Mouse (Mus musculus) embryonic stem cell, embryonic (primary cell): ENCODE results near the gene Prep.

ENCODE experiments used
- CTCF ChIA-PET, 4 experiments: fragments of 300-600 bp in 2 of 4; fragments of 350-600 bp in 2 of 4; sonication (Branson Sonifier 250); formaldehyde crosslinking; loops; one replicate each; lab custom pipeline; 2022; ENCODE audit warnings: inconsistent platforms in 2 of 4; lab: Charles Lee
- POLR2A ChIA-PET, 4 experiments: fragments of 300-600 bp in 2 of 4; fragments of 350-600 bp in 2 of 4; sonication (Branson Sonifier 250); formaldehyde crosslinking; loops; one replicate each; lab custom pipeline; 2022; ENCODE audit warnings: antibody characterized with exemption in 4 of 4, inconsistent platforms in 1 of 4; lab: Charles Lee

Prep gene

GRCm38 (mm10) chr10:45092080-45093056, 25.4 kb downstream of the Prep start:
- ChIA-PET CTCF (interaction anchor here in 1 of 4 experiments (0.7 to 1.0 kb wide), 2 partner anchors 13 to 39 kb away, joined by 3 read pairs; no protein-coding TSS in a partner anchor), POLR2A (interaction anchor here in 3 of 4 experiments (0.6 to 28.0 kb wide), 13 partner anchors 0 to 184 kb away, joined by 3 to 675 read pairs (median 6); partner anchors contain the start of gene Prep (in 3 of the 3))

GRCm38 (mm10) chr10:45098751-45099150, 31.7 kb downstream of the Prep start:
- ChIA-PET CTCF (interaction anchor here in 2 of 4 experiments (0.7 to 1.4 kb wide), 3 partner anchors 8 to 33 kb away, joined by 3 read pairs; no protein-coding TSS in a partner anchor), POLR2A (interaction anchor here in 1 of 4 experiments (1.1 to 25.9 kb wide), 3 partner anchors 10 to 20 kb away, joined by 3 to 675 read pairs (median 4); partner anchors contain the start of gene Prep)

DNA sequence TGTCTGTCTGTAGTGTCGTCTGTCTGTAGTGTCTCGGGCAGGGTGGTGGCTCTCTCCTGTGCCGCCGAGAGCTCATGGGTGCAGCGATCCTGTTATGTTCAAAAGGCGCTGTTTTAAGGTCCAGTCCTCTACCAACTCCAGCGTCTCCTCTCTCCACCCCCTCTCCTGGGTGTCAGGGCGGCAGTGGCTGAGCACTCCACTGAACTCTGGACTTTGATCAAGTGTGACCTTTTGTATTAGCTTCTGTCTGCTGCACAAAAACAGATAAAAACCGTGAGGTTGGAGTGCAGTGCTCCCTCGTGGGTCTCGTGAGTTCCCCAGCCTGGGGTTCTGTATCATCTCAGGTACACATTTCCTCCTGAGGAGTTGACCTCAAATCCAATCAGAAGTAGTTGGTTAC, 33.5 kb downstream of the Prep start:
- ChIA-PET POLR2A (interaction anchor here in 2 of 4 experiments (0.5 to 25.9 kb wide), 4 partner anchors 9 to 244 kb away, joined by 3 to 675 read pairs (median 6); partner anchors contain the start of gene Prep (in 1 of the 2)), CTCF (interaction anchor here in 2 of 4 experiments (0.6 to 1.2 kb wide), 3 partner anchors 13 to 56 kb away, joined by 3 to 6 read pairs (median 5); no protein-coding TSS in a partner anchor)

GRCm38 (mm10) chr10:45103184-45103583, 36.2 kb downstream of the Prep start:
- POLR2A ChIA-PET = interaction anchor here in 2 of 4 experiments (0.7 to 25.9 kb wide), 8 partner anchors 8 to 342 kb away, joined by 3 to 675 read pairs (median 4); partner anchors contain the start of gene Prep (in 1 of the 2)
- CTCF ChIA-PET = no interaction called here

DNA sequence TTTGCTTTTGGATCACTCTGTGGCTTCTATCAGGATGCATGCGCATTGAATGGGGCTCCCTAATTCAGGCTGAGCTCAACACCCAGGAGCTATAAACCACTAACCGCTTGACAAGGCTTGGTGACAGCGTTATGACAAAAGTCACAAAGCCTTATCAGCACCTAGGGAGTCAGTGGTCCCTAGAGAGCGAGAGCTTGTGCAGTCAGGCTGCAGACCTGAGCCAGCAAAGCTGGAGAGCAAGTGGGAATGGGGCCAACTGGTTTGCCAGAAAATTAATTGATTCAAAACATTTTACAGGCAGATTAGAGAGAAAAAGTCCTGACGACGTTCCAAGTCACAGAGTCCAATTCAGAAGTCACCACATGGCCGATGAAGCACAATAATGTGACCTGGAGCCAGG, 37.1 kb downstream of the Prep start:
- CTCF ChIA-PET = interaction anchor here (0.5 to 1.7 kb wide), 4 partner anchors 18 to 287 kb away, joined by 3 to 4 read pairs (median 3); no protein-coding TSS in a partner anchor
- POLR2A ChIA-PET = interaction anchor here in 2 of 4 experiments (0.6 to 25.9 kb wide), 7 partner anchors 9 to 1688 kb away, joined by 3 to 675 read pairs (median 4); partner anchors contain the start of gene Prep (in 1 of the 2)

DNA sequence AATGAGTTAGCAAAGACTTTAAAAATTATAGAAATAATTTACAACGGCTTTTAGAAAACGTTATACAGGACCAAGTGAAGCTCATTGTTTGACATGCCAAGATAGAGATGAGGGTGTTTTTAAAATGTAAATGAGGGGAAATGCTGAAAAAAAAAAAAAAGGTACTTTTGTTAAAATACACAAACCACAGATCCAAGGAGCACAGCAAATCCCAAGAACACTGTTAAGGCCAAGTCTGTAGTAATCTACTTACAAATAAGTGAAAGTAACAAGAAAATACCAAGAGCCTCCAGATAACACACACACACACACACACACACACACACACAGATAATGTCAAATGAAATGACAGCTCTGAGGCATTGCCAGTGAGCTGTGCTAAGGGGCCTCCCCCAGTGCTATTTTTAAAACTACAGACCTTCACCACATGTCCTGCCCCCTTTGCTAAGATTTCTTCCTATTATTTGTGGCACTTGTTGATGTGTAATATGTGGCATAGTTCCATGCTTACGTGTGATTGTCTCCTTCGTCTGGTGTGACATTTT, 37.6 kb downstream of the Prep start:
- CTCF ChIA-PET = interaction anchor here (0.5 to 1.7 kb wide), 4 partner anchors 18 to 287 kb away, joined by 3 to 4 read pairs (median 3); no protein-coding TSS in a partner anchor
- POLR2A ChIA-PET = interaction anchor here in 2 of 4 experiments (0.6 to 25.9 kb wide), 6 partner anchors 10 to 1689 kb away, joined by 3 to 675 read pairs (median 5); partner anchors contain the start of gene Prep (in 1 of the 2)

DNA sequence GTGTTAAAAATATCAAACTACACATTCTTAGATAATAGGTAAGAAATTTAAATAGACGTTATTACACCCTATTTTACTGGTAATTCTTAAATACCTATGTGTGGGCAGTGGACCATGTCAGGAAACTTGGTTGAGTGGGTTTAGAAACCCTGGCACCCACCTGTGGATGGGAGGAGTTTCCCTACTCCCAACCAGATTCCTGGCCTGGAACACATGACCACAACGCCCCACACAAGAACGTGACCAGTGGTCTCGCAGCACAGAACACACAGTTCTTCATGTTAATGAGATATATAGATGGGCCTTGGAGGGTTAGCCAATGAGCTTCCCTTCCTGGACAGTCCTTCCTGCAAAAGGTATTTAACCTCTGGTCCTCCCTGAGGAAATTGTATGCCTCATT, 39.5 kb downstream of the Prep start:
- ChIA-PET POLR2A (interaction anchor here in 1 of 4 experiments (1.5 kb wide), 1 partner anchor 11 kb away, joined by 3 read pairs; no protein-coding TSS in a partner anchor), CTCF (no interaction called here)

GRCm38 (mm10) chr10:45107313-45107712, 40.3 kb downstream of the Prep start:
- ChIA-PET CTCF (no interaction called here), POLR2A (interaction anchor here in 1 of 4 experiments (0.7 to 2.3 kb wide), 4 partner anchors 8 to 36 kb away, joined by 3 to 7 read pairs (median 3); no protein-coding TSS in a partner anchor)

- POLR2A ChIA-PET = interaction anchor here in 1 of 4 experiments (1.2 to 2.9 kb wide), 6 partner anchors 8 to 41 kb away, joined by 3 to 9 read pairs (median 6); no protein-coding TSS in a partner anchor
- CTCF ChIA-PET = interaction anchor here in 3 of 4 experiments (0.6 to 1.1 kb wide), 3 partner anchors 10 to 769 kb away, joined by 3 read pairs; no protein-coding TSS in a partner anchor
Measured at GRCm38 (mm10) chr10:45109041-45109440, 42.0 kb downstream of the Prep start.

DNA sequence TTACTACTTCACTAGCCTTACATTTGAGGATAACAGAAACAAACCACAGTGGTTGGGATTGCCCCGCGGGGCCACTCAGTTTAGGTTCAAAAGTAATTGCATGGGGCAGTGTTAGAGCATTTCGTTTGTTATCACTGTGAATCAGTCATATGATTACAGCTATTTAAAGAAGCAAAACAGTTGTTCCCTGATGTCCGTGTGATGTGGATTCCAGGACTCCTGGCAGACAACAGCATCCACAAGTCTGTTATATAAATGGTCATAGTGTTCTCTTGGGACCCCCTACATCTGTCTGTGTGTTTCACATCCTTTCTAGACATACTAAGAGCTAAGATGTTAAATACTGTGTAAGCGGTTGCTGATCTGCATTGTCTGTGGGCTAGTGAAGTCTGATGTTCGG, 43.0 kb downstream of the Prep start:
- ChIA-PET CTCF (no interaction called here), POLR2A (interaction anchor here in 1 of 4 experiments (0.7 to 2.9 kb wide), 6 partner anchors 9 to 42 kb away, joined by 3 to 9 read pairs (median 4); no protein-coding TSS in a partner anchor)

DNA sequence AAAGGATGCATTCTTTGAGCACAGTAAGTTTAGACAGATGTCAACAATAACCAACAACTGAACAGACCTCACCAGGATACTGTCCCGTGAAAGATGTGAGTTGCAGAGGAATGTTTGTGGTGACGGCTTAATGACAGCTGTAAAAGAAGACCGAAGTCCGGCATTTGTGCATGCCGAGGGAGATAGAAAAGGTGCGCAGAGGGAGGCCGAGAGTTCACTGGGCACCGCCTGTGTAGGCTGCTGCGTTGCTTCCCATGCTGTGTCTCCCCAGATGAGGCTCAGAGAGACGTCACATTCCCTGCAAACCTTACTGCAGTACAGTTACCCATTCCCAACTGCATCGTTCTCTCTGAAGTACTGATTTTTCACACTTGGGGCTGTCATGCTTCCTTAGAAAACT, 45.9 kb downstream of the Prep start:
- POLR2A ChIA-PET = interaction anchor here in 2 of 4 experiments (0.6 to 1.2 kb wide), 3 partner anchors 10 to 22 kb away, joined by 3 to 4 read pairs (median 3); no protein-coding TSS in a partner anchor
- CTCF ChIA-PET = interaction anchor here in 1 of 4 experiments (1.5 kb wide), 1 partner anchor 26 kb away, joined by 3 read pairs; no protein-coding TSS in a partner anchor

DNA sequence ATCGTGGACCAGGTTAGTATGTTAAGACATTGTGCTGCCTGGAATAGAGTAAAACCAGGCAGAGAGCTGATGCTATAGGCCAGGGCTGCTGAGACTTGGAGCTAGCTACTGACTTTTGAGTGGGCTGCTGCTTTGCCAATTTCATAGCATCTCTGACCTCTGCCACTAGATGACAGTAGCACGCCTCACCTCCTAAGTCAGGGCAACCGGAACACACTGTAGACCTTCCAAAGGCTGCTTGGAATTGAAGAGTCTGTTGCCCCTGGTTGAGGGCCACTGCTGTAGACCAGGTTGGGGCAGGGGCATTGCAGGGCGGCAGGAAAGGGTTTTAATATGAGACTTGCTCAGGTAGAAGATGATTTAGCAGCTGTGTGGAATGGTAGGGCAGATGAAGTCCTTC, 47.5 kb downstream of the Prep start:
- CTCF ChIA-PET = interaction anchor here in 3 of 4 experiments (0.9 to 1.5 kb wide), 7 partner anchors 8 to 234 kb away, joined by 3 to 5 read pairs (median 4); no protein-coding TSS in a partner anchor

GRCm38 (mm10) chr10:45116832-45117231, 49.8 kb downstream of the Prep start:
- POLR2A ChIA-PET = interaction anchor here in 2 of 4 experiments (0.9 to 1.5 kb wide), 4 partner anchors 9 to 22 kb away, joined by 3 to 7 read pairs (median 4); no protein-coding TSS in a partner anchor
- CTCF ChIA-PET = interaction anchor here in 2 of 4 experiments (1.0 to 1.4 kb wide), 2 partner anchors 15 kb away, joined by 3 read pairs; no protein-coding TSS in a partner anchor

More for the DNA sequence above, 47.5 kb downstream of the Prep start:
- POLR2A ChIA-PET = interaction anchor here in 1 of 4 experiments (0.8 to 2.5 kb wide), 7 partner anchors 9 to 29 kb away, joined by 3 to 6 read pairs (median 3); no protein-coding TSS in a partner anchor

- ChIA-PET CTCF (no interaction called here), POLR2A (interaction anchor here in 1 of 4 experiments (1.3 kb wide), 1 partner anchor 9 kb away, joined by 6 read pairs; no protein-coding TSS in a partner anchor)
Measured at GRCm38 (mm10) chr10:45118389-45118788, 51.4 kb downstream of the Prep start.

DNA sequence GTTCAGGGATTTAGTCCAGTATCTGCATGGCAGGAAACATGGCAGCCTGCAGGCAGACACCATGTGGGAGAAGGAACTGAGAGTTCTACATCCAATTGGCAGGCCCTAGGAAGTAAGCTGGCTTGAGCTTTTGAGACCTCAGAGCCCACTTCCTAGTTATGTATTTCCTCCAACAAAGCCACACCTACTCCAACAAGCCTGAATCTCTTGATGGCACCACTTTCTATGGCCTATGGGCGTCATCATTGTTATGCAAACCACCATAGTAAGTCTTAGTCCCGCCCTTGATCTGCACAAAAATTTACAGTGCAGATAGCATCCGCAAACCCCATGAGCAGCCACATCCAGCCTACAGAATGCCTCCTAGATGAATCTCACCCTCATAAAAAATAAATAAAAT, 54.6 kb downstream of the Prep start:
- CTCF ChIA-PET = interaction anchor here in 1 of 4 experiments (1.5 kb wide), 1 partner anchor 10 kb away, joined by 4 read pairs; no protein-coding TSS in a partner anchor
- POLR2A ChIA-PET = interaction anchor here in 2 of 4 experiments (1.0 to 1.4 kb wide), 2 partner anchors 30 to 45 kb away, joined by 3 read pairs; no protein-coding TSS in a partner anchor

DNA sequence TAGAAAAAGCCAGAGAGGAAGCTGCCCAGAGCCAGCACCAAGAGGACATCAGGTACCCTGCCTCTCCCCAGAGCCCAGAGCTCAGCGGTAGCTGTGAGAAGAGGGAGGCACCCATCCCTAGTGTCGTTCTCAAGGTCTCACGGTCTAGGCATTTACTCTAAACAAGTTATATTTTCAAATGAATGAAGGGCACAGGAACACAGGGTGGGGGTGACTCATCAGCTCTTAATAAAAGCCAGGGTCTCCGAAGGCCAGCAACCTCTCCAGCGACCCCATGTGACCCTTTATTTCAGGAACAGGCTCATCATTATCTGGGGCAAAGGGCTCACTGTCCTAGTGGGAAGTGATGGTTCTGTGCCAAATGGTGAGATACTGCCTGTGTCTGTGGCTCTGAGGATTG, 55.5 kb downstream of the Prep start:
- ChIA-PET CTCF (interaction anchor here in 3 of 4 experiments (0.6 to 2.4 kb wide), 5 partner anchors 9 to 25 kb away, joined by 3 to 9 read pairs (median 3); no protein-coding TSS in a partner anchor), POLR2A (interaction anchor here in 2 of 4 experiments (0.5 to 2.9 kb wide), 12 partner anchors 9 to 856 kb away, joined by 3 to 9 read pairs (median 3); no protein-coding TSS in a partner anchor)

GRCm38 (mm10) chr10:45123011-45123410, 56.0 kb downstream of the Prep start:
- POLR2A ChIA-PET = interaction anchor here in 2 of 4 experiments (0.9 to 2.9 kb wide), 10 partner anchors 9 to 214 kb away, joined by 3 to 9 read pairs (median 3); partner anchors contain the start of gene Prep (in 1 of the 2)
- CTCF ChIA-PET = interaction anchor here in 2 of 4 experiments (1.0 to 2.4 kb wide), 4 partner anchors 9 to 15 kb away, joined by 3 to 11 read pairs (median 6); no protein-coding TSS in a partner anchor
